Mouse (Mus musculus) embryonic facial prominence, embryonic 14.5 days (tissue): ENCODE measurements around the gene Teddm2. TPM values are rescaled to one million over a fixed set of nuclear protein-coding genes. Genes with fewer than 3 reads are reported as not detected.

Source experiments
- ATAC-seq: fragments of 200-750 bp; cut with Nextera tagmentation; 2 replicates; pipeline ENCODE4 v1.8.0; 2017; ENCODE audit warnings: low read depth, moderate number of reproducible peaks, moderate TSS enrichment
- DNase-seq: peaks from one replicate; pipeline ENCODE4 v3.0.0-alpha.2; 2015; ENCODE audit warnings: low spot score
- H3K27ac ChIP-seq: fragments of 300-500 bp; sonication (generic); replicated peaks from 2 replicates; pipeline ENCODE4 v1.5.1; 2014; ENCODE audit warnings: low read depth, mild to moderate bottlenecking, low read length, moderate library complexity
- H3K27me3 ChIP-seq: fragments of 300-500 bp; sonication (generic); replicated peaks from 2 replicates; pipeline ENCODE4 v1.6.1; 2014; ENCODE audit warnings: low read length; ENCODE audit not compliant: control insufficient read depth, insufficient read depth
- H3K36me3 ChIP-seq: fragments of 300-500 bp; sonication (generic); 2 replicates; pipeline ENCODE4 v1.6.1; 2014; ENCODE audit warnings: low read length, mixed read lengths; ENCODE audit not compliant: control insufficient read depth, insufficient read depth
- H3K4me1 ChIP-seq: fragments of 300-500 bp; sonication (generic); 2 replicates; pipeline ENCODE4 v1.6.1; 2014; ENCODE audit warnings: antibody characterized with exemption, low read length; ENCODE audit not compliant: control insufficient read depth, insufficient read depth
- H3K4me2 ChIP-seq: fragments of 300-500 bp; sonication (generic); 2 replicates; pipeline ENCODE4 v1.6.1; 2014; ENCODE audit warnings: low read depth, mild to moderate bottlenecking, low read length, moderate library complexity, mixed read lengths
- H3K4me3 ChIP-seq: fragments of 300-500 bp; sonication (generic); 2 replicates; pipeline ENCODE4 v1.5.1; 2014; ENCODE audit warnings: low read depth, mild to moderate bottlenecking, low read length
- H3K9ac ChIP-seq: fragments of 300-500 bp; sonication (generic); 2 replicates; pipeline ENCODE4 v1.6.1; 2014; ENCODE audit warnings: low read depth, mild to moderate bottlenecking, low read length, moderate library complexity, mixed read lengths
- H3K9me3 ChIP-seq: fragments of 300-500 bp; sonication (generic); 2 replicates; pipeline ENCODE4 v1.6.1; 2016; ENCODE audit warnings: low read length; ENCODE audit not compliant: control insufficient read depth
- WGBS: fragments of 180-500 bp; shearing (Covaris S2); extraction: QIAGEN DNeasy Blood & Tissue Kit; methylation state at CpG from one replicate; pipeline ENCODE4 v1.1.7; 2014; 5-methylcytosine and 5-hydroxymethylcytosine counted together
- polyA plus RNA-seq: library from polyadenylated mRNA; unstranded; fragments of >200 nt; fragmentation: Nextera tagmentation; extraction: Ambion mirVana; gene quantifications from 2 replicates; pipeline ENCODE4 v1.2.1, GENCODE M21; 2014

Teddm2 gene
- polyA plus RNA-seq, 1 experiment from 2014 or later: 0.97 TPM

DNA sequence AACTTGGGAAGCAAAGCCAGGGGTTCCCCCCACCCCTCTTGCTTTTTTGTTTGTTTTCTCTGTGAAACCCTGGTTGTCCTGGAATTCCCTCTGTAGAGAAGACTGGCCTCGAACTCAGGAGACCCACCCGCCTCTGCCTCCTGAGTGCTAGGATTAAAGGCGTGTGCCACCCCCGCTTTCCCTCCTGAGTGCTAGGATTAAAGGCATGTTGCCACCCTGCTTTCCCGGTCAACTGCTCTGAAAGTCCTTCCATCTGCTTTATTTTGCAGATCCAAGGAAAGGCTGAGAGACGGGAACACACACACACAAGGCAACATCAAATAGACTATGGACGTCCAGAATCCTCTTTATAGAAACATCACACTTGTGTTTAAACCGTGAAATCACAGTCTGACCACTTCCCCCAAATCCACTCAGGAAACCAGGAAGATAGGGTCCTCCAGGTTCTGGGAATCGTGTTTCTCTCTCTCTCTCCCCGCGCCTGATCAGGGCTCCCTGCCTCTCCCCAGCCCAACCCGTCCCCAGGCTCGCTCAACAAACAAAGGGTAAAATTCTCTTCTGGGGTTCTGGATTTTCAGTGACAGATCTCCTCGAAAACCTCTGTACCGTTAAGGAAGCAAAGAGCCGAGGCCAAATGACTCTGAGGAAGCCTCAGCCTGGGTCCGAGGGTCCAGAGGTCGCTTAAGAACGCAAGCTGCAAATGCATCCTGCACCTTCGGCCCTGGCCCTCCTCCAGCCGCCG, 868 bp downstream of the Teddm2 start:
- Histone ChIP-seq H3K9ac (peak overlapping the region; percentile 81), H3K27me3 (no peaks in the 10 kb centered on the region), H3K4me2 (peak overlapping the region; percentile 82), H3K27ac (peak overlapping the region; percentile 96), H3K4me3 (peak overlapping the region; percentile 79), H3K4me1 (peaks cover 15% of the 10 kb centered on the region; the same call in 1 of the 2 replicates), H3K36me3 (peaks cover 16% of the 10 kb centered on the region), H3K9me3 (no peaks in the 10 kb centered on the region)
- ATAC-seq: peak; percentile 46; the same call in 1 of the 2 replicates
- 15% methylated on average over 22 of the region's 22 CpGs for WGBS
- DNase-seq: no peak

DNA sequence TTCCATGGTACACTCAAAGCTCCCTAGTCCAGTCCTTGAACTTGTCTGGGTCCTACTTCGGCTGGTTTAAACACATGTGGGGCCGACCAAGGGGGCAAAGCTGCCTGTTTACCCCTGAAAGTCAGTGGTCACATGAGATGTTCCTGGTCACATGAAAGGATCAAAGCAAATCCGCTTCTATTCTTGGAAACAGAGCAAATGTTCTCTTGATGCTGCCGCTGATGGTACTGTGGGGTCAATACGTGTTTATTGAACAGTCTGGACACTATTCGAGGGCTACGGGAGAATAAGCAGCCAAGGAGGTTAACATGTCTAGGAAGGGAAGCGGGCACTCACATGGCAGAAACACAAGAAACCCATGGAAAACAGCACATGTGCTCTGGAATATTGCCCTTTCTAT, 2.8 kb downstream of the Teddm2 start:
- ATAC-seq: no peak
- Histone ChIP-seq H3K36me3 (no peaks in the 10 kb centered on the region), H3K27ac (no peak overlapping the region), H3K4me3 (no peak overlapping the region), H3K9ac (no peak overlapping the region), H3K4me1 (peaks cover 15% of the 10 kb centered on the region; the same call in 1 of the 2 replicates), H3K27me3 (no peaks in the 10 kb centered on the region), H3K4me2 (no peak overlapping the region), H3K9me3 (no peaks in the 10 kb centered on the region)
- WGBS: 88% methylated on average over 8 of the region's 8 CpGs
- DNase-seq: no peak

DNA sequence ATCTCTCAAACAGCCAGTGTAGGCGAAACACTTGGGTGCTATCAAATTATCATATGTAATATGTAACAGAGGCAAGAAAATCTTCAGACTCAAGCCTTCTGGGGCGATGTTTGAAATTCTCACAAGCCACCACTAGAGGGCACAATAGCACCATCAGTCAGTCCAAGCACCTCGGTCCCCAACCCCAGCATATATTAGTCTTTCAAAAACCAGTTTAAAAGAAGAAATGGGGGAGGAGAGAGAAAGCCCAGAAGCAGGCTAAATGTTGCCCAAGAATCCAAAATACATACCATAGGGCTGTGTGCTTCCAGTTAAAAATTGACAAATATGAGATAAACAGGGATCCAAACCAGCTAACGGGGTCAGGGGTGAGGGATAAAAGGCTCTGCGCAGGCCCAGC, 5.0 kb downstream of the Teddm2 start:
- H3K4me2 ChIP-seq: no peak overlapping the region
- DNase-seq: peak; percentile 85
- 0 out of 2 replicates have a peak, but pooled peaks cover 3% of the 10 kb centered on the region for H3K4me1 ChIP-seq
- H3K4me3 ChIP-seq: no peak overlapping the region
- no peak for ATAC-seq
- H3K9me3 ChIP-seq: no peaks in the 10 kb centered on the region
- WGBS: 34% methylated on average over 5 of the region's 5 CpGs
- no peaks in the 10 kb centered on the region for H3K27me3 ChIP-seq
- no peaks in the 10 kb centered on the region for H3K36me3 ChIP-seq
- no peak overlapping the region for H3K27ac ChIP-seq
- no peak overlapping the region for H3K9ac ChIP-seq

GRCm38 (mm10) chr1:153894201-153894893, 5.7 kb downstream of the Teddm2 start:
- H3K9ac ChIP-seq: no peak overlapping the region
- H3K27ac ChIP-seq: no peak overlapping the region
- no peaks in the 10 kb centered on the region for H3K9me3 ChIP-seq
- no peak overlapping the region for H3K4me3 ChIP-seq
- 0 out of 2 replicates have a peak, but pooled peaks cover 3% of the 10 kb centered on the region for H3K4me1 ChIP-seq
- WGBS: 52% methylated on average over 8 of the region's 8 CpGs
- ATAC-seq (no peak; the same call in 1 of the 2 replicates), DNase-seq (peak; percentile 55)
- H3K27me3 ChIP-seq: no peaks in the 10 kb centered on the region
- no peaks in the 10 kb centered on the region for H3K36me3 ChIP-seq
- no peak overlapping the region for H3K4me2 ChIP-seq

DNA sequence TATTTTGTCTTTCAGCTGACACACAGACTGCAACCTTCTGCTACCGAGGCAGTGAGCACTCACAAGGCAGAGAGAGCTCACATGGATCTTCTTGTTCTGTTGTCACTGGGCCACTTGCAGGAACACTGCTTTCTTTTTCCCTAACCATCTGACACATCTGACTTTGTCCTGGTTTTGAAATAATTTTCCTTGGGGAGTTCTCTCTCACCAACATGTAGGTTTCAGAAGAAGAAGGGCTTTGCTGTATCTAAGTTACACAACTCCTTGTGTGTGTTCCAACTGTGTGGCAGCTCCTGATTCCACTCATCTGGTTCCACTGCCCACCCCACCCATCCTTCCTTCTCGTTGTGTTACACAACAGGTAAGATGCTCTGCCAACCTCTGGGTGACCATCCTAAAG, 6.3 kb downstream of the Teddm2 start:
- Histone ChIP-seq H3K4me1 (0 out of 2 replicates have a peak, but pooled peaks cover under 1% of the 10 kb centered on the region), H3K4me2 (no peak overlapping the region), H3K36me3 (no peaks in the 10 kb centered on the region), H3K9me3 (no peaks in the 10 kb centered on the region), H3K9ac (no peak overlapping the region), H3K4me3 (no peak overlapping the region), H3K27ac (no peak overlapping the region), H3K27me3 (no peaks in the 10 kb centered on the region)
- no peak for DNase-seq
- WGBS: 50% methylated on average over 2 of the region's 2 CpGs
- ATAC-seq: no peak

- Histone ChIP-seq H3K9me3 (no peaks in the 10 kb centered on the region), H3K36me3 (no peaks in the 10 kb centered on the region), H3K9ac (no peak within 1 kb of the TSS), H3K4me1 (no peaks in the 10 kb centered on the region; the same call in 1 of the 2 replicates), H3K27me3 (no peaks in the 10 kb centered on the region), H3K27ac (no peak within 1 kb of the TSS), H3K4me2 (no peak within 1 kb of the TSS), H3K4me3 (no peak within 1 kb of the TSS)
- DNase-seq (no peak), ATAC-seq (no peak)
- WGBS: 50% methylated on average over 4 of the region's 4 CpGs
These were observed 8.6 kb downstream of the Teddm2 start, which contains the start of gene Teddm1a for GRCm38 (mm10) chr1:153891442-153891841. TSS of gene Teddm1a (plus strand) at chr1:153891742.

GRCm38 (mm10) chr1:153890121-153890520, 9.9 kb downstream of the Teddm2 start:
- ATAC-seq (no peak), DNase-seq (no peak)
- Histone ChIP-seq H3K9me3 (no peaks in the 10 kb centered on the region), H3K9ac (no peak overlapping the region), H3K4me2 (no peak overlapping the region), H3K4me3 (no peak overlapping the region), H3K27ac (no peak overlapping the region), H3K4me1 (no peaks in the 10 kb centered on the region; the same call in 1 of the 2 replicates), H3K27me3 (no peaks in the 10 kb centered on the region), H3K36me3 (no peaks in the 10 kb centered on the region)
- 92% methylated on average over 10 of the region's 10 CpGs for WGBS

- H3K4me1 ChIP-seq: no peaks in the 10 kb centered on the region; the same call in 1 of the 2 replicates
- ATAC-seq (peak; percentile 63), DNase-seq (peak; percentile 39)
- no peak overlapping the region for H3K27ac ChIP-seq
- no peak overlapping the region for H3K4me3 ChIP-seq
- no peak overlapping the region for H3K4me2 ChIP-seq
- no peaks in the 10 kb centered on the region for H3K36me3 ChIP-seq
- H3K9me3 ChIP-seq: no peaks in the 10 kb centered on the region
- 23% methylated on average over 16 of the region's 17 CpGs for WGBS
- no peak overlapping the region for H3K9ac ChIP-seq
- no peaks in the 10 kb centered on the region for H3K27me3 ChIP-seq
These were observed 13.9 kb downstream of the Teddm2 start for GRCm38 (mm10) chr1:153886024-153886633.
